Mouse (Mus musculus) thymus, postnatal 14 days (tissue): ENCODE results near the gene Gpr132.

Source experiments
- DNase-seq: peaks from one replicate; pipeline ENCODE4 v3.0.0; 2021

Gene Gpr132

GRCm38 (mm10) chr12:112876332-112877072 is 8.5 kb upstream of the Gpr132 start:
- DNase-seq = peak; percentile 63

GRCm38 (mm10) chr12:112875225-112876013 is 7.4 kb upstream of the Gpr132 start:
- peak; percentile 92 for DNase-seq

GRCm38 (mm10) chr12:112874199-112874598 is 6.2 kb upstream of the Gpr132 start:
- DNase-seq = no peak

- peak; percentile 84 for DNase-seq
These were observed 5.6 kb upstream of the Gpr132 start for GRCm38 (mm10) chr12:112873452-112874190.

GRCm38 (mm10) chr12:112872991-112873390 is 5.0 kb upstream of the Gpr132 start:
- no peak for DNase-seq

- DNase-seq = no peak
These were observed 3.2 kb upstream of the Gpr132 start for GRCm38 (mm10) chr12:112871272-112871671.

GRCm38 (mm10) chr12:112870775-112871174 is 2.7 kb upstream of the Gpr132 start:
- DNase-seq = peak; percentile 72

- peak; percentile 72 for DNase-seq
These were observed 1.8 kb upstream of the Gpr132 start for GRCm38 (mm10) chr12:112869783-112870204.

GRCm38 (mm10) chr12:112867106-112867674 is 838 bp downstream of the Gpr132 start:
- DNase-seq = no peak

GRCm38 (mm10) chr12:112866467-112867080 is 1.5 kb downstream of the Gpr132 start:
- no peak for DNase-seq

- DNase-seq = no peak
These were observed 3.2 kb downstream of the Gpr132 start for GRCm38 (mm10) chr12:112864804-112865203.

- DNase-seq = no peak
These were observed 6.1 kb downstream of the Gpr132 start for GRCm38 (mm10) chr12:112861911-112862321.

GRCm38 (mm10) chr12:112860765-112861164 is 7.3 kb downstream of the Gpr132 start:
- peak; percentile 85 for DNase-seq

GRCm38 (mm10) chr12:112859930-112860329 is 8.1 kb downstream of the Gpr132 start:
- DNase-seq = peak; percentile 93

- peak; percentile 52 for DNase-seq
These were observed 9.3 kb downstream of the Gpr132 start for GRCm38 (mm10) chr12:112858581-112859336.

GRCm38 (mm10) chr12:112857021-112857925 is 10.8 kb downstream of the Gpr132 start:
- peak; percentile 55 for DNase-seq

GRCm38 (mm10) chr12:112856338-112856737 is 11.7 kb downstream of the Gpr132 start:
- no peak for DNase-seq

- DNase-seq = peak; percentile 76
These were observed 13.3 kb downstream of the Gpr132 start for GRCm38 (mm10) chr12:112854610-112855333.

GRCm38 (mm10) chr12:112853050-112853729 is 14.8 kb downstream of the Gpr132 start:
- peak; percentile 14 for DNase-seq
